Mouse (Mus musculus): ENCODE data around the gene Rgl3.

The Rgl3 gene

DNA sequence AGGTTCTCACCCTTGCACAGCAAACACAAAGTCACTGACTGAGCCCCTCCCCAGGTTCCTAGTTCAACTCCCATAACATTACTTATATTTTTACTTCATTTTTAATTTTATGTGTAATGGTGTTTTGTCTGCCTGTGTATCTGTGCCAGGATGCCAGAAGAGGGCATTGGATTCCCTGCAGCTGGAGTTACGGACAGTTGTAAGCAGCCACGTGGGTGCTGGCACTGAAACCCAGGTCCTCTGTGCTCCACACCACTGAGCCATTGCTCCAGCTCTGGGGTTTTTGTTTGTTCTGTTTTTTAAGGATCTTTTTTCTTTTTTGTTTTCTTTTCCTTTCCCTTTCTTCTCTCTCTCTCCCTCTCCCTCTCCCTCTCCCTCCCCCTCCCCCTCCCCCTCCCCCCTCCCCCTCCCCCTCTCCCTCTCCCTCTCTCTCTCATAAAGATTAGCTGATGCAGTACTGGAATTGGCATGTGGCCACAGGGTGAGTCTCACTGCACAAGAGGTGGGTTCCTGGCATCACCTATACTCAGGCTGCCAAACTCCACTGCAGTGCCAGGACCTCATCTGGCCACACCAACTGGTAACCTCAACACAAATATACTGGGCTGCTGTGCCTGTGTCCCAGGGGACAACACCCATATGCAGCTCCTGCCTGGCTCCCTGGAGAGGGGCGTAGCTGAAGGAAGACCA, 7.1 kb upstream of the Rgl3 start:
- ChIA-PET CTCF (interaction anchor here in 2 of 4 experiments (1.2 to 1.8 kb wide), 2 partner anchors 12 to 59 kb away, joined by 5 to 6 read pairs; no protein-coding TSS in a partner anchor), POLR2A (interaction anchor here in 2 of 4 experiments (1.3 to 1.8 kb wide), 4 partner anchors 9 to 234 kb away, joined by 3 to 5 read pairs (median 4); no protein-coding TSS in a partner anchor)

DNA sequence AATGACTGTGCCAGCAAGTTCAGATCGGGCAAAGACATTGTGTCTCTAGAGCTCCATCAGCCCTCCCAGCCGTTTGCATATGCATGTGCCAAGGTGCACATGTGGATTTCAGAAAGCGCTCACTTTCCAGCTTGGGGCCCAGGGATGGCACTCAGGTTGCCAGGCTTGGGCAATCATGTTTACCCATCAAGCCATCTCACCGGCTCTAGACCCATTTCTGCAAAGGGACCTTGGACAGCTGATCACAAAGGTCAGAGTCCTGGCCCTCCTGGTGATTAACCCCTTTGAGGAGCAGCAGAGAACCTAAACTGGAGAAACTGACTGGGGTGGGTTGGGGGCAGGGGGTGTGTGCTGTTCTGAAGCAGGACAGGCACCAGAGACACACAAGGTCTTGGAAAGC, 3.0 kb upstream of the Rgl3 start:
- CTCF ChIA-PET: no interaction called here
- POLR2A ChIA-PET: interaction anchor here in 3 of 4 experiments (0.6 to 2.2 kb wide), 11 partner anchors 10 to 234 kb away, joined by 3 to 8 read pairs (median 3); partner anchors contain the start of genes Ccdc151 (in 1 of the 3), Elavl3 (in 1 of the 3) and Prkcsh (in 1 of the 3)

DNA sequence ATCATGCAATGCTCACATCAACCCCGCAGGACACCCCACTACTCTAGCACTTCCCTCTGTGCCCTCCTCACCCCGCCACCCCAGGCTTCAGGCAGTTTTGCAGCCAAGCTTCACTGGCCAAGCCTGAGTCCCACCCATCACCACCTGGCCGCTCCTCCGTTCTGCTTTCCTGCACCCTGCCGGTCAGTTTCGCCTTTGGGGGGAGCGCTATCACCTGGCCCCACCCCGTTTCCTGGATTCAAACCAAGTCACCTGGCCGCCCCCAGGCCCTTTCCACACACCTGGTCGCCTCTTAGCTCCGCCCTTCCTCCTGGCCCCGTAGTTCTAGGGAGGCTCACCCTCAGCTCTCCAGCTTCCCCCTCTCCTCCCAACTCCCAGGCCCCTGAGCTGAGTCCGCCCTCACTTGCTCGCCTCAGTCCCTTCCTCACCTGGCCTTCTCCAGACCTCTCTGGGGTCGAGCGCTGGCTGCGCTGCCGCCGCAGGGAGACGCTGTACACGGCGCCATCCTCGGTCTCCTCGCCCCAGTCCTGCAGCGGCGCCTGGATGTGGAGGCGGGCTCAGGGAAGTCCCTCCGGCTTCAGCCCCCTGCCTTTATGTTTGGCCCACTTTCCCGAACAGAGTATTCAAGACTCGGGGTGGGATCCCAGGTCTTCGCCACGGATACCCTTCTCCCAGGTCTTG, 685 bp downstream of the Rgl3 start:
- ChIA-PET POLR2A (interaction anchor here (0.8 to 2.7 kb wide), 11 partner anchors 8 to 265 kb away, joined by 3 to 11 read pairs (median 3); partner anchors contain the start of genes Gm49318 (in 1 of the 4), Ldlr (in 1 of the 4) and Prkcsh (in 1 of the 4)), CTCF (interaction anchor here in 2 of 4 experiments (1.0 to 1.4 kb wide), 3 partner anchors 45 to 66 kb away, joined by 3 to 4 read pairs (median 3); no protein-coding TSS in a partner anchor)

DNA sequence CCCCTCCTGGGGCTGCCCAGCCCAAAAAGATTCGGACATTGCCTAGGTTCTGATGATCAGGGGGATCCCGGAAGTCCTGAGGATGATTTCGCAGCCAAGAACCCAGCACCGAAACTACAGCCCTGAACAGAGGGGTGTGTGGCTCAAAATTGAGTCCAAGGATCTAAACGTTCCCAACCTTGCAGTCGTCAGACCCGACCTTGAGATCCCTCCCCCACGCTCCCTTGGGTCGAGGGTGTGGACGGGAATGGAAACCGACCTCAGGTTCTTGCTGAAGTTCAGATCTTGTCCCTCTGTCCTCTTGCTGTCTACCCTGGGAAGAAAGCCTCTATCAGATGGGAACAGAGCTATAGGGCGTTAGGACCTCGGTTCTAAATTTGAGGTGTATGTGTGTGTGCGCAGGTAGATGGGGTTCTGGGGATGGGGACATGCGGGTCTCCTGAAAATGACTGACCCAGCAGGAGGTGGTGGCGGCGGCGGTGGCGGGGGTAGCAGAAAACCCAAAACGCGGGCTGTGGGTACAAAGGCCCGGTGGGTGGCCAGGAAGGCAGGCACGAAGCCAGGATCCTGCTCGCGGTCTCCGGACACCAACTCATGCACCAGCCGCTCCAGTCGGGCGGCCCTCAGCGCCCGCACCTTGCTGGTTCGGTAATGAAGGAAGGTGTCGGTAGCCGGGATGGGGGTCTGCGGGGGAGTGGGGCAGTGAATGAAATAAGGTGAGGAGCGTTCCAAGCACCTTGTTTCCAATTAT, 1.5 kb downstream of the Rgl3 start:
- CTCF ChIA-PET: interaction anchor here in 2 of 4 experiments (1.0 to 1.4 kb wide), 3 partner anchors 46 to 67 kb away, joined by 3 to 4 read pairs (median 3); no protein-coding TSS in a partner anchor
- POLR2A ChIA-PET: interaction anchor here in 3 of 4 experiments (1.0 to 2.7 kb wide), 9 partner anchors 7 to 265 kb away, joined by 3 to 11 read pairs (median 3); partner anchors contain the start of genes Gm49318 (in 1 of the 3) and Ldlr (in 1 of the 3)

DNA sequence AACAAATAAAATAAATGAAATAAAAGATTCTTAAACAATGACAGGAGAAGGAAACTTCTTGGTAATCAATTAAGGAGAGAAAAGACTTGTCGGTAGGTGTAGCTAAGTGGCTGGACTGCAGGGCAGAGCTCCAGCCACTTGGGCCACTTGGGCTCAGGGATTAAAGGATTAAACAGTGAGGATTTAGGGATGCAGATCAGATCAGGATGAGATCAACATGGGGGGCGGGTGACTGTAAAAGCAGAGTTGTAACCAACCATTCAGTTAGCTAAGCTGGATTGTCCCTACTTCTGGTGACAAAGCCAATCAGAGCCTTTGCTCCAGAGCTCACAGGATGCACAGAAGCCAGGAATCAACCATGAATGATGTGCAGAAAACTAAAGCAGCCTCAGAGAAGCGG, 5.3 kb downstream of the Rgl3 start:
- ChIA-PET POLR2A (interaction anchor here in 3 of 4 experiments (0.7 to 1.6 kb wide), 6 partner anchors 19 to 438 kb away, joined by 3 to 5 read pairs (median 3); partner anchors contain the start of gene Elavl3 (in 1 of the 3)), CTCF (interaction anchor here in 1 of 4 experiments (1.0 kb wide), 1 partner anchor 12 kb away, joined by 6 read pairs; no protein-coding TSS in a partner anchor)

DNA sequence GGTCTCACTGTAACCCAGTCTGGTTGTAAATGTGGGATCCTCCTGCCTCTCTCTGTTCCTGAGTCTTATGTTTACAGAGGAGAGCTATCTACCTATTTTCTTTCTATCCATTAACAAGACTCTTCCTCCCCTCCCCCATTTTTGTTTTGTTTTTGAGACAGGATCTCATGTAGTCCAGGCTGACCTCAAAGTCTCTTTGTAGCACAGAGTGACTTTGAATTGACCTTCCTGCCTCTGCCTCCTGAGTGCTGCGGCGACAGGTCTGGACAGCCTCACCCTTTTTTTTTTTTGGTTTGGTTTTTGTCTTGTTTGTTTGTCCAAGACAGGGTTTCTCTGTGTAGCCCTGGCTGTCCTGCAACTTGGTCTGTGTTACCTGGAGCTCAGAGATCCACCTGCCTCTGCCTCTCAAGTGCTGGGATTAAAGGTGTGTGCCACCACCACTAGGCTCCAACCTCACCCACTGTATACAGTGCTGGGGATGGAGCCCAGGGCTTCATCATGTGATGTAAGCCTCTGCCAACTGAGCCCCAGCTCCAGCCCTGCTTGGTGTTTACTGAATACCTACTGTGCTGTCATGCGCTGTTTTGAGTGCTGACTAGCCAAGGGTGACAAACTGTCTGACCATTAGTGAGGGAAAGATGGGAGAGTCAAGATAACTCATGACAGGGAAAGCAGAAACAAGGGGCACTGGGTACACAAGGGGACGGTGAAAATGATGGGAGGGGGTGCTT, 10.7 kb downstream of the Rgl3 start:
- CTCF ChIA-PET: interaction anchor here (0.5 to 2.6 kb wide), 17 partner anchors 13 to 209 kb away, joined by 3 to 18 read pairs (median 4); partner anchors contain the start of genes Pigyl (in 1 of the 4) and Zfp872 (in 1 of the 4)
- POLR2A ChIA-PET: interaction anchor here (0.5 to 3.7 kb wide), 15 partner anchors 10 to 218 kb away, joined by 3 to 21 read pairs (median 4); partner anchors contain the start of genes Cnn1 (in 1 of the 4), Gm49318 (in 1 of the 4), Zfp653 (in 1 of the 4) and Zfp872 (in 1 of the 4)

DNA sequence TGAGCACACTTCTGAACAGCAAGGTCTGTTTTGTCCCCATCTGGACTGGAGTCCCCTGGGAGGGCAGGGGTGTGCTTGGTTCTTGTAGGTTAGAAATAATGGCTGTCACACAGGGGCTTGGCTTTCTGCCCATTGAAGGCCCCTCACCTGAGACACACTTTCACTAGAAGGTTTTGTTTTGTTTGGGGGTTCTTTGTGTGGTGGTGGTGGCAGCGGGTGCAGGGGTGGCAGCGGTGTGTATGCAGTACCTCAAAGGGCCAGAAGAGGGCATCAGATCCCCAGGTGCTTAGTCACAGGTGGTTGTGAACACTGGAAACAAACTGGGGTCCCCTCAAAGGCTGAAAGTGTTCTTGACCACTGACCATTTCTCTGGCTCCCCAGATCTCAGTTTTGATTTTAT, 11.3 kb downstream of the Rgl3 start:
- CTCF ChIA-PET: interaction anchor here in 3 of 4 experiments (0.6 to 2.6 kb wide), 11 partner anchors 14 to 178 kb away, joined by 3 to 18 read pairs (median 4); partner anchors contain the start of gene Pigyl (in 1 of the 3)
- POLR2A ChIA-PET: interaction anchor here in 2 of 4 experiments (0.7 to 3.7 kb wide), 6 partner anchors 13 to 210 kb away, joined by 3 to 21 read pairs (median 4); partner anchors contain the start of gene Zfp872 (in 1 of the 2)

DNA sequence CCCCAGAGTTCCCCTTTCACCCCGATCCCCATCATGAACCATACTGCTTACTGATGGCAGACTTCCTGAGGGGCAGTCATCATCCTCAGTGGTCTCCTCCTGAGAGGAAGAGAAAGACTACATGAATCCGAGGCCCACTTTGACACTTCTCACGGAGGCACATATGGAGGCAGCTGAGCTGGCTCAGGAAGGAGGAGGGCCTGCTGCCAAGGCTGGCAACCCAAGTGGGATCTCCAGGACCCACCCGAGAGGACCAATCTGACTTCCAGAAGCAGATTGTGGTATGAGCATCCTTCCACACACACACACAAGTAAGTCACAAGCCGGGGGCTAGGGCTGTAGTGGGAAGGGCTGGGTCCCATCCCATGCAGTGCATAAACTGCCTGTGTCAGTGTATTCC, 11.9 kb downstream of the Rgl3 start:
- ChIA-PET CTCF (interaction anchor here in 1 of 4 experiments (1.7 kb wide), 1 partner anchor 77 kb away, joined by 7 read pairs; no protein-coding TSS in a partner anchor), POLR2A (interaction anchor here in 2 of 4 experiments (0.8 to 2.0 kb wide), 7 partner anchors 14 to 108 kb away, joined by 3 to 6 read pairs (median 4); partner anchors contain the start of genes Elavl3 (in 2 of the 2), Epor (in 2 of the 2) and Ecsit (in 1 of the 2))

DNA sequence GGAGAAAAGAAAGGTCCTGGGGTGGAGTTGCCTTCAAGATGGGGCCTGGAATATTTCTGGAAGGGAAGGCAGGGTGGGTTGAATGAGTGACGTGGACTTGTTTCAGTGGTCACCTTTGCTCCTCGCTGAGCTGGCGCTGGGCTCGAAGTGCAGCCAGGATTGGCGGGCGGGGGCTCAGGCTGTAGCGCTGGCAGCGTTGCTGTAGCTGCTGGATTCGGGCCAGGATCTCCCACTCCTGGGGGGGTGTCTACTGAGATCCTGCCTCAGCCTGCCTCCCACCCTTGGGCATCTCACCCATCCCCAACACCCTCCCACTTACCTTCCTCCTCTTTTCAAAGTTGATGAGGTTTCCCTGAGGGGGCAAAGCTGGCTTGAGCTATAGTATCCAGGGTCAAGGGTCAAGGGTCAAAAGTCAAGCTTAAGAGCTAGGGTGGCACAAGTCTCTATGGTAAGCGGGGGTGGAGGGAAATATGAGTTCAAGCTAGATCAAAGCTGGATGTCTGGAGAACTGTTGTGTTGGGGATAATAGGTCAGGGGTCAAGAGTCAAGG, 12.5 kb downstream of the Rgl3 start:
- ChIA-PET CTCF (interaction anchor here in 2 of 4 experiments (0.6 to 1.7 kb wide), 3 partner anchors 78 to 179 kb away, joined by 3 to 7 read pairs (median 5); no protein-coding TSS in a partner anchor), POLR2A (interaction anchor here in 2 of 4 experiments (0.8 to 2.0 kb wide), 14 partner anchors 9 to 109 kb away, joined by 3 to 6 read pairs (median 4); partner anchors contain the start of genes Elavl3 (in 2 of the 2), Epor (in 2 of the 2), Ecsit (in 1 of the 2) and Gm49318 (in 1 of the 2))

DNA sequence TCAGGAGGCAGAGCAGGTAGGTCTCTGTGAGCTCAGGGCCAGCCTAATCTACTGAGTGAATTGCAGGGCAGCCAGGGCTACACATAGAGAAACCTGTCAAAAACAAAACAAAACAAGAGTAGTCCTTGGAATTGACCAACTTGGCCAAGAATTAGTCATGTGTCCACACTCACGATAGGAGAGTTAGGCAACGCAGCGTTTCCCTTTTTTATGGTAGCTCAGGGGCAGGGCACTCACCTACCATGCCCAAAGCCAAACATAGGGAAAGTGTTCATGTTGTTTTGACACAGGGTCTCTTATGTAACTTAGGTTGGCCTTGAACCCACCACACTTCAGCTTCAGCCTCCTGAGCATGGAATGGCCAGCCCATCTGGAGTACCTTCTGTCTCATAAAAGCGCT, 19.9 kb downstream of the Rgl3 start:
- POLR2A ChIA-PET: interaction anchor here in 1 of 4 experiments (1.1 kb wide), 1 partner anchor 55 kb away, joined by 3 read pairs; no protein-coding TSS in a partner anchor
- CTCF ChIA-PET: no interaction called here

DNA sequence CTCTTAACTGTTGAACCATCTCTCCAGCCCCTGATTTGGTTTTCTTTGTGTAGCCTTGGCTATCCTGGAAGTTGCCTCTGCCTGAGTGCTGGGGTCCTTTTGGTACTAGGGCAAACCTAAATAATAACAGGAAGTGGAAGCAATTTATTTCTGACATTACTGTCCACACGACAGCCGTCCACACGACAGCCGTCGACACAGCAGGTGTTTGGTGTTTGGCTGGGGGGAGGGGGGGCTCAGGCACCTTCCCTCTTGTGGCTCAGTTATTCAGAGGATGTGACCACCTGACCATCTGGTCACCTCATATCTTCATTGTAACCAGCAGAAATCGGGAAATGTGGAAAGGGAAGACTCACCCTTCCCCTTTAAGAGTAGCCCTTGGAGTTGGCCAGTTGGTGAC, 20.4 kb downstream of the Rgl3 start:
- POLR2A ChIA-PET: interaction anchor here in 1 of 4 experiments (0.5 to 1.1 kb wide), 2 partner anchors 56 to 107 kb away, joined by 3 read pairs; no protein-coding TSS in a partner anchor

DNA sequence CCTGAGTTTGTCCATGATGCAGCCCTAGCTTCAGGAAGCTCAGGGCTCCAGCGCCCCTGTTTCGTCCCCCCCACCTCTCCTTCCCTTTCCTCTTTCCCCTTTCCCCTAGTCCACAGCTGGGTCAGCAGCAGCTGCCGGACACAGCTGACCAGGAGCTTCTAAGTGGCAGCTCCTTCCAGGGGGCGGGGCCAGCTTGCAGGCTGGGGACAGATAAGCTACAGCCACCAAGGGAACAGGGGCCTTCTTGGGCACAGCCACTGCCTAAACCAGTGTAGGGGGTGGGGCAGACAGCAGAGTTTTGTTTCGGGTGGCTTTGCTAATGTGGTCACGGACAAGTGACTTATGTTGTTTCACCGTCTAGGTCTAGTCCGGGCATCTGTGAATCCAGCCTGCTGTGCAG, 25.8 kb downstream of the Rgl3 start, which contains the start of gene Epor:
Epor (minus strand) TSS at position 90 of the 400 bp plus-strand sequence.
- POLR2A ChIA-PET: interaction anchor here in 3 of 4 experiments (0.6 to 2.3 kb wide), 14 partner anchors 9 to 353 kb away, joined by 3 to 7 read pairs (median 3); partner anchors contain the start of genes Ldlr (in 1 of the 3) and Pigyl (in 1 of the 3)
- CTCF ChIA-PET: interaction anchor here in 3 of 4 experiments (0.6 to 3.9 kb wide), 6 partner anchors 36 to 193 kb away, joined by 3 to 14 read pairs (median 4); partner anchors contain the start of genes Ccdc159 (in 1 of the 3) and Tmem205 (in 1 of the 3)

More for the DNA sequence above, 20.4 kb downstream of the Rgl3 start:
- CTCF ChIA-PET: no interaction called here

DNA sequence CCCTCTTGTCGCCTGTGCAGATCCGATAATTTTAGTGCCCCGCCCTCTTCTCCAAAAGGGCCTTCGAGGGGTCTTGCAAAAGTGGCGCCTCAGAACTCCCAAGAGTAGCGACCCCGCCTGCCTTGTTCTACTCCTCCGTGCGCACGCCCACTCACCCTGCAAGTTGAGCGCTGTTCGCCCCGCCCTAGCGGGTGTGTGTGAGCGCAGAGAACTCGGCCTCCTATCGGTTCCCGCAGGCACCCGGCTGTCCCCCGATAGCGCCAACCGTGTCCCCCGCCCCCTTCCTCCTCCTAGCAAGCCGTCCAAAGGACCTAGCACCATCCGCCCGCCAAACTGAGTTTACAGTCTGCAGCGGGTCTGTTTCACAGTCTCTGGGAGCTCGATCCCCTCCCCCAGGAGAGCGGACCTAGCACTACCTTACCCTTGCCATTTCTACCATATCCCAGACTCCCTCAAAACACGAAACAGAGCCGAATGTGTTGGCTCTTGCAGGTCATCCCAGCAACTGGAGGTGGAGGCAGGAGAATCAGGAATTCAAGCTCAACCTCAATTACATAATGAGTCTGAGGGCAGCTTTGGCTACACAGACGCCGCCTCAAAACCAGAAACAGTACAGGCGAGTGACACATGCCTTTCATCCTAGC, 26.7 kb downstream of the Rgl3 start:
- ChIA-PET CTCF (interaction anchor here (0.5 to 3.9 kb wide), 12 partner anchors 35 to 875 kb away, joined by 3 to 14 read pairs (median 4); partner anchors contain the start of genes Ccdc159 (in 1 of the 4) and Tmem205 (in 1 of the 4)), POLR2A (interaction anchor here (0.5 to 2.3 kb wide), 17 partner anchors 8 to 448 kb away, joined by 3 to 9 read pairs (median 4); partner anchors contain the start of genes 9530077C05Rik (in 1 of the 4), Ccdc159 (in 1 of the 4), Pigyl (in 1 of the 4) and Tmem205 (in 1 of the 4))

DNA sequence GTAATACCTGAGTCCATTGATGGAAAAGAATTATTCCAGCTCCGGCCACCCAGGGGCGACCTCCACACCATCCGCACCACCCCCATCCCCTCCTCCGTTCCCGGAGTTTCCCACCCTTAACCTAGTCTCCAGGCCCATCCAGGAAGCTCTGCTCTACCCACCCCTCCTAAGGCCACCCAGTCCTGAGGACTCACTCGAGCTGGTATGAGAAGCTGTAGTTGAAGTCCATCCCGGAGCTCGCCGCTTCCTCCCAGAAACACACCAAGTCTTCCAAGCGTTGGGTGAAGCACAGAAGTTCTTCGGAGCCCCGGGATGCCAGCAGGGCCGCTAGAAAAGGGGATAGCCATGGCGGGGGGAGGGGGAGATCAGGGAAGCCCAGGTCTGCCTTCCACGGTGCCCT, 27.2 kb downstream of the Rgl3 start:
- ChIA-PET POLR2A (interaction anchor here in 2 of 4 experiments (0.5 to 2.3 kb wide), 15 partner anchors 9 to 449 kb away, joined by 3 to 9 read pairs (median 5); partner anchors contain the start of genes 9530077C05Rik (in 1 of the 2), Ccdc159 (in 1 of the 2), Pigyl (in 1 of the 2) and Tmem205 (in 1 of the 2)), CTCF (interaction anchor here (0.5 to 3.9 kb wide), 11 partner anchors 10 to 875 kb away, joined by 3 to 14 read pairs (median 4); no protein-coding TSS in a partner anchor)
